Mouse (Mus musculus) kidney, adult 2 months (tissue): ENCODE measurements at regions not wholly inside any gene's neighbourhood (a gene's known extent, or its start where the extent isn't known, plus 50 kb on each side); places are given as distances from the start of the nearest gene placed in this dataset.

Source experiments
- CTCF ChIP-seq: fragments of 200-500 bp; conservative IDR thresholded peaks from 2 replicates; pipeline ENCODE4 v1.5.1; 2011; ENCODE audit warnings: low read depth, mild to moderate bottlenecking, control low read depth, low read length, moderate library complexity, mixed read lengths; ENCODE audit not compliant: insufficient read depth, insufficient read length
- POLR2A ChIP-seq: fragments of 200-500 bp; IDR thresholded peaks from one replicate; pipeline ENCODE4 v1.6.1; 2011; ENCODE audit warnings: low read depth, low read length, control low read depth

- TF ChIP-seq CTCF (no peak), POLR2A (no peak)
Observed at GRCm38 (mm10) chr2:178691190-178691864, 261.0 kb downstream of the Cdh26 start.
